Mouse (Mus musculus): ENCODE results near the gene Kcnc2. TPM values are rescaled to one million over a fixed set of nuclear protein-coding genes. Genes with fewer than 3 reads are reported as not detected.

Gene Kcnc2
- polyA plus RNA-seq, 1 experiment = 0.07 TPM

GRCm38 (mm10) chr10:112315136-112315535 is 44.2 kb downstream of the Kcnc2 start:
- H3K4me1 ChIP-seq (replicated peaks; ENCODE audit: control insufficient read depth, insufficient read depth, low read length) = no peaks in the 10 kb centered on the region
- WGBS = 78% methylated on average over 11 of the region's 11 CpGs
- H3K27me3 ChIP-seq (ENCODE audit: control insufficient read depth, insufficient read depth, low read length) = no peaks in the 10 kb centered on the region
- H3K4me3 ChIP-seq (ENCODE audit: control insufficient read depth, insufficient read depth, low read length) = no peak overlapping the region
- no peak for DNase-seq
- TF ChIP-seq POLR2A (IDR thresholded peaks at IDR 0.05; ENCODE audit: control insufficient read depth, extremely low read depth, insufficient read depth, low read length, poor library complexity) (no peak), CTCF (IDR thresholded peaks at IDR 0.05; ENCODE audit: borderline replicate concordance, control insufficient read depth, extremely low read depth, insufficient read depth, low read length, poor library complexity) (no peak)
- no peak overlapping the region for H3K27ac ChIP-seq (ENCODE audit: control insufficient read depth, insufficient read depth, low read length)
- H3K36me3 ChIP-seq (ENCODE audit: control insufficient read depth, insufficient read depth, low read length) = no peaks in the 10 kb centered on the region

DNA sequence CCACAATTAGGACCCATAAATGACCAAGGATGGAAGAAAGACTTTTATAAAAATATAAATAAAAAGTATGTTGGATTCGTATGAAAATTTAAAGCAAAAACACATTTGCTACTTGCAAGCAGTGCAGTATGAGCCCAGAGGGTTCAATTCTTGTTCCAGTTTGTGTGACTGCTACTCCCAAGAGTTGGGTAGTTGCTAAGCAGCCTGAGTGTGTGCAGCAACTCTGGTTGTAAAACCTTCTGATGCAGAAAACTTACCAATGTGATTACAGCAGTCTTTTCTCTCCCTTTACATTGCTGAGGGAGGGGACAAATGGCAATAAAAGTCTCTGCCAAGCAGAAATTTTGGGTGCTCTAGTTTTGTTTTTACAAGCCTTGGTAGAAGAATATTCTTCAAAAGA is 46.9 kb downstream of the Kcnc2 start:
- no peak overlapping the region for H3K27ac ChIP-seq (ENCODE audit: control insufficient read depth, insufficient read depth, low read length)
- TF ChIP-seq POLR2A (IDR thresholded peaks at IDR 0.05; ENCODE audit: control insufficient read depth, extremely low read depth, insufficient read depth, low read length, poor library complexity) (no peak), CTCF (IDR thresholded peaks at IDR 0.05; ENCODE audit: borderline replicate concordance, control insufficient read depth, extremely low read depth, insufficient read depth, low read length, poor library complexity) (no peak)
- no peak for DNase-seq
- H3K36me3 ChIP-seq (ENCODE audit: control insufficient read depth, insufficient read depth, low read length) = no peaks in the 10 kb centered on the region
- 80% methylated on average over 1 of the region's 1 CpGs for WGBS
- no peaks in the 10 kb centered on the region for H3K27me3 ChIP-seq (ENCODE audit: control insufficient read depth, insufficient read depth, low read length)
- H3K4me1 ChIP-seq (replicated peaks; ENCODE audit: control insufficient read depth, insufficient read depth, low read length) = no peaks in the 10 kb centered on the region
- no peak overlapping the region for H3K4me3 ChIP-seq (ENCODE audit: control insufficient read depth, insufficient read depth, low read length)

DNA sequence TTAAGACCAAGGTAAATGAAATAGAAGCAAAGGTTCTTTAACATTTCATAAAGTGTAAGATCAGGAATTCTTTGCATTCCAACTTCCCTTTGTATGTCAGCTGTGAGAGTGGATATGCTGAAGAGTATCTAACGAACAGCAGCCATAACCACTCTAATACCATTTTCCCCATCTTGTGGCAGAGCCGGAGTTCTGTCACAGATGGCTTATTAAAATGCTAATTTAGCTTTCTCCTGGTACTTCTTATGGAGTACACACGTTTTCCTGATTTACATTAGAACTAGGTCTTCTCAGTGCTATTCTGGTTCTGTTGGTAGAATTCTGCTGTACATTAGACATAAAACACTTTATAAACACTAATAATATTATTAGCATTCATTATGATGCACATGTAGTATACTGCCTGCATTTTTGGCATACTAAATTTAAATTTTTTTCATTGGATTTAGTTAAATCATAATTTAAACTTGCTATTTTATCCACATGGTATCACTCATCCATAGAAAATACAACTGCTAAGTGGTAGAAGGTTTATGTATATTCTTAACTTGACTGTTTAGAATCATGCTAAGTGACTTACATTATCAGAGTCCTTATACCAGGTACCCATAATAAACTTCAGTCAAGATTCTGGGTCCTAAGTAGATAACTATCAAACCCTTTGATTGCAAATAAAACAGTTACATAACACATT is 86.9 kb downstream of the Kcnc2 start:
- Histone ChIP-seq H3K27ac (ENCODE audit: control insufficient read depth, insufficient read depth, low read length) (no peak overlapping the region), H3K36me3 (ENCODE audit: control insufficient read depth, insufficient read depth, low read length) (no peaks in the 10 kb centered on the region), H3K27me3 (ENCODE audit: control insufficient read depth, insufficient read depth, low read length) (no peaks in the 10 kb centered on the region), H3K4me3 (ENCODE audit: control insufficient read depth, insufficient read depth, low read length) (no peak overlapping the region), H3K4me1 (replicated peaks; ENCODE audit: control insufficient read depth, insufficient read depth, low read length) (no peaks in the 10 kb centered on the region)
- TF ChIP-seq POLR2A (IDR thresholded peaks at IDR 0.05; ENCODE audit: control insufficient read depth, extremely low read depth, insufficient read depth, low read length, poor library complexity) = no peak
- TF ChIP-seq CTCF (IDR thresholded peaks at IDR 0.05; ENCODE audit: borderline replicate concordance, control insufficient read depth, extremely low read depth, insufficient read depth, low read length, poor library complexity) = no peak
- DNase-seq = no peak
- 87% methylated on average over 3 of the region's 3 CpGs for WGBS

GRCm38 (mm10) chr10:112358363-112358704 is 87.4 kb downstream of the Kcnc2 start:
- Histone ChIP-seq H3K27ac (ENCODE audit: control insufficient read depth, insufficient read depth, low read length) (no peak overlapping the region), H3K4me1 (replicated peaks; ENCODE audit: control insufficient read depth, insufficient read depth, low read length) (no peaks in the 10 kb centered on the region), H3K4me3 (ENCODE audit: control insufficient read depth, insufficient read depth, low read length) (no peak overlapping the region), H3K36me3 (ENCODE audit: control insufficient read depth, insufficient read depth, low read length) (no peaks in the 10 kb centered on the region), H3K27me3 (ENCODE audit: control insufficient read depth, insufficient read depth, low read length) (no peaks in the 10 kb centered on the region)
- 94% methylated on average over 8 of the region's 8 CpGs for WGBS
- TF ChIP-seq CTCF (IDR thresholded peaks at IDR 0.05; ENCODE audit: borderline replicate concordance, control insufficient read depth, extremely low read depth, insufficient read depth, low read length, poor library complexity) (no peak), POLR2A (IDR thresholded peaks at IDR 0.05; ENCODE audit: control insufficient read depth, extremely low read depth, insufficient read depth, low read length, poor library complexity) (no peak)
- DNase-seq = no peak

GRCm38 (mm10) chr10:112360704-112361103 is 89.8 kb downstream of the Kcnc2 start:
- Histone ChIP-seq H3K27ac (ENCODE audit: control insufficient read depth, insufficient read depth, low read length) (no peak overlapping the region), H3K4me3 (ENCODE audit: control insufficient read depth, insufficient read depth, low read length) (no peak overlapping the region), H3K36me3 (ENCODE audit: control insufficient read depth, insufficient read depth, low read length) (no peaks in the 10 kb centered on the region), H3K27me3 (ENCODE audit: control insufficient read depth, insufficient read depth, low read length) (no peaks in the 10 kb centered on the region), H3K4me1 (replicated peaks; ENCODE audit: control insufficient read depth, insufficient read depth, low read length) (no peaks in the 10 kb centered on the region)
- TF ChIP-seq CTCF (IDR thresholded peaks at IDR 0.05; ENCODE audit: borderline replicate concordance, control insufficient read depth, extremely low read depth, insufficient read depth, low read length, poor library complexity) (no peak), POLR2A (IDR thresholded peaks at IDR 0.05; ENCODE audit: control insufficient read depth, extremely low read depth, insufficient read depth, low read length, poor library complexity) (no peak)
- no peak for DNase-seq
- WGBS = 83% methylated on average over 5 of the region's 5 CpGs

DNA sequence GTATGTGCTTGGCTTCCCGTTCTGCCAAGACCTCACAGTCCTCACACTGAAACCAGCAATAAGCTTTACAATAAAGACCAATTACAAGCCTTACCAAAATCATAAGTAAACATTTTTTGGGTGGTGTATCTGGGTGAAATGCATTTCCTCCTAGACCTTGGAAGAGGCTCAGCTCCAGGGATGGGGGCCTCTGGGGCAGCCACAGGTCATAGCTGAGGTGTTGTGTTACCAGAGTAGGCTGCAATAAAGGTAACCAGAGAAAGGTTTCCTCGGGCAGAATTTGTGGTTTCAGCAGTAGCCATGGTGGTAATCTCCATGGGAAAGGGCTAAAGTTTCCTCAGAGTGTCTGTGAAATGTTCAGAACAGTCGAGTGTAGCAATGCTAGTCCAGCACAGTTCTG is 97.4 kb downstream of the Kcnc2 start:
- H3K27ac ChIP-seq (ENCODE audit: control insufficient read depth, insufficient read depth, low read length) = no peak overlapping the region
- H3K4me1 ChIP-seq (replicated peaks; ENCODE audit: control insufficient read depth, insufficient read depth, low read length) = no peaks in the 10 kb centered on the region
- DNase-seq = no peak
- no peak overlapping the region for H3K4me3 ChIP-seq (ENCODE audit: control insufficient read depth, insufficient read depth, low read length)
- TF ChIP-seq POLR2A (IDR thresholded peaks at IDR 0.05; ENCODE audit: control insufficient read depth, extremely low read depth, insufficient read depth, low read length, poor library complexity) = no peak
- TF ChIP-seq CTCF (IDR thresholded peaks at IDR 0.05; ENCODE audit: borderline replicate concordance, control insufficient read depth, extremely low read depth, insufficient read depth, low read length, poor library complexity) = no peak
- no peaks in the 10 kb centered on the region for H3K27me3 ChIP-seq (ENCODE audit: control insufficient read depth, insufficient read depth, low read length)
- 77% methylated on average over 3 of the region's 3 CpGs for WGBS
- no peaks in the 10 kb centered on the region for H3K36me3 ChIP-seq (ENCODE audit: control insufficient read depth, insufficient read depth, low read length)

DNA sequence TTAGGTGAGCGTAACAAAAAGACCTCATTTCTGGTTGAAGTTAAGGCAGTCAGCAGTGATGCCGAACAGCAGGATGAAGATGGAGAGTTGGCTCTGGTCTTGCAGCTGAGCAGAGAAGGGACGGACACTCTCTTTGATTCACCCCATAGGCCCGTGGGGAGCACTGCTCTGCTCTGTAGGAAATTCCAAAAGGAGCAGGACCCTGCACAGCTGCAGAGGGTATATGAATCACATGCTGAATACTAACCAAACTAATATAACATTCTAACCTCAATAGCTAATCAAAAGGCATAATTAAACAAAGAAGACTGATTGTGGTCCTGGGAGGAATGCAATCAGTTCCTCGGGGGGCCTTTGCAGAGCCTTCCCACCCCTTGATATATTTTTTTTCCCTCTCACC is 106.2 kb downstream of the Kcnc2 start:
- H3K4me3 ChIP-seq (ENCODE audit: control insufficient read depth, insufficient read depth, low read length) = no peak overlapping the region
- no peak overlapping the region for H3K27ac ChIP-seq (ENCODE audit: control insufficient read depth, insufficient read depth, low read length)
- no peaks in the 10 kb centered on the region for H3K36me3 ChIP-seq (ENCODE audit: control insufficient read depth, insufficient read depth, low read length)
- no peak for DNase-seq
- H3K27me3 ChIP-seq (ENCODE audit: control insufficient read depth, insufficient read depth, low read length) = no peaks in the 10 kb centered on the region
- 95% methylated on average over 5 of the region's 5 CpGs for WGBS
- H3K4me1 ChIP-seq (replicated peaks; ENCODE audit: control insufficient read depth, insufficient read depth, low read length) = no peaks in the 10 kb centered on the region
- no peak for TF ChIP-seq CTCF (IDR thresholded peaks at IDR 0.05; ENCODE audit: borderline replicate concordance, control insufficient read depth, extremely low read depth, insufficient read depth, low read length, poor library complexity)

Measured in thymus, adult 2 months (tissue).